ENCODE assay signal across 8 mouse cellular contexts in the genomic region with DNA sequence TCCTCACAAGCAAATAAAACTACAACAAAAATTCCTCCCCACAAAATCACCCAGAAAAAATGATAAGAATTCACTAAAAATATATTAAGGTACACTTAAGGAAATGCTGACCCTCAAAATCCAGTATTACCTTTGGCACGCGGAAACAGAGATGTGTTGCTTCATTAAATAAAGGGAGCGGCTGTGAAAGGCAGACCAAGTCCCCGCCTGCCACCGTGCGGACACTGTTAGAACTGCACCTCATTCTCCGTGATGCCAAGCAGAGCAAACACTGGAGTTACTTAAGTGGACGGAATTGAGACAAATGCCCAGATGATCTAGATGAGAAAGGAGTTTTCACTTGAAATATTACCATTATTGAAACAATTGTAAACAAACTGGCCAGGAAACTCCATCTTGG.
DNase-seq lines count a peak whose midpoint lies in the region; ATAC-seq and TF ChIP-seq lines count a peak whose summit lies in the region.

No protein-coding gene starts in this region.

- no peak overlapping the region for H3K4me2 ChIP-seq in embryonic facial prominence, embryonic 14.5 days (ENCODE audit: low read depth, low read length)
- H3K4me2 ChIP-seq in liver, embryonic 14.5 days (ENCODE audit: low read depth): no peak overlapping the region
- H3K4me2 ChIP-seq in neural tube, embryonic 14.5 days (ENCODE audit: low read depth, low read length): no peak overlapping the region

- TF ChIP-seq CTCF in bone marrow, adult 2 months (IDR thresholded peaks at IDR 0.05; ENCODE audit: control insufficient read depth, insufficient read depth, low read length): peak; percentile 77
- peak; percentile 93 for TF ChIP-seq CTCF in liver, embryonic 14.5 days (IDR thresholded peaks at IDR 0.05; ENCODE audit: low read depth)
- peak; percentile 91 for TF ChIP-seq CTCF in testis, adult 2 months (IDR thresholded peaks at IDR 0.05; ENCODE audit: control insufficient read depth, insufficient read depth, insufficient replicate concordance, low read depth, low read length)

- H3K9ac ChIP-seq in embryonic facial prominence, embryonic 14.5 days (ENCODE audit: low read depth, low read length): no peak overlapping the region
- H3K9ac ChIP-seq in liver, embryonic 14.5 days (replicated peaks): no peak overlapping the region
- no peak overlapping the region for H3K9ac ChIP-seq in neural tube, embryonic 14.5 days (replicated peaks; ENCODE audit: low read depth, low read length)

- H3K4me3 ChIP-seq in bone marrow, adult 2 months (replicated peaks; ENCODE audit: control insufficient read depth, low read depth, low read length): no peak overlapping the region
- H3K4me3 ChIP-seq in embryonic facial prominence, embryonic 14.5 days (ENCODE audit: low read depth, low read length): no peak overlapping the region
- no peak overlapping the region for H3K4me3 ChIP-seq in heart, embryonic 10.5 days
- no peak overlapping the region for H3K4me3 ChIP-seq in liver, embryonic 14.5 days (ENCODE audit: insufficient read depth in 1 of 2, low read depth in 2 of 2, low read length in 2 of 2)
- H3K4me3 ChIP-seq in neural tube, embryonic 14.5 days (ENCODE audit: low read depth, low read length): no peak overlapping the region
- no peak overlapping the region for H3K4me3 ChIP-seq in testis, adult 2 months (ENCODE audit: control insufficient read depth, low read depth, low read length)

- no peaks in the 10 kb centered on the region for H3K4me1 ChIP-seq in bone marrow, adult 2 months (ENCODE audit: control insufficient read depth, insufficient read depth, low read length)
- 0 out of 2 replicates have a peak, but pooled peaks cover 6% of the 10 kb centered on the region for H3K4me1 ChIP-seq in embryonic facial prominence, embryonic 14.5 days (ENCODE audit: control insufficient read depth, insufficient read depth, low read length)
- no peaks in the 10 kb centered on the region for H3K4me1 ChIP-seq in heart, embryonic 10.5 days
- H3K4me1 ChIP-seq in liver, embryonic 14.5 days (replicated peaks; ENCODE audit: control insufficient read depth in 2 of 2, insufficient read depth in 2 of 2, low read length in 1 of 2): no peaks in the 10 kb centered on the region
- no peaks in the 10 kb centered on the region for H3K4me1 ChIP-seq in neural tube, embryonic 14.5 days (ENCODE audit: control insufficient read depth, insufficient read depth, low read length)
- no peaks in the 10 kb centered on the region for H3K4me1 ChIP-seq in testis, adult 2 months (ENCODE audit: control insufficient read depth, insufficient read depth, low read length)

- DNase-seq in embryonic facial prominence, embryonic 14.5 days (ENCODE audit: low spot score): peak; percentile 77
- DNase-seq in heart, embryonic 10.5 days (ENCODE audit: low spot score): peak; percentile 84
- DNase-seq in kidney, postnatal 14 days: peak; percentile 89
- DNase-seq in liver, embryonic 14.5 days (ENCODE audit: low read depth in 3 of 3, low spot score in 3 of 3): peak in 2 of 3 experiments; percentile 10 to 30

- no peak for TF ChIP-seq POLR2A in bone marrow, adult 2 months (IDR thresholded peaks at IDR 0.05; ENCODE audit: borderline replicate concordance, control insufficient read depth, low read depth, low read length)
- no peak for TF ChIP-seq POLR2A in testis, adult 2 months (IDR thresholded peaks at IDR 0.05; ENCODE audit: control insufficient read depth, low read depth, low read length)

- peak; percentile 88 for ATAC-seq in CD4-positive, CD25-positive, alpha-beta regulatory T cell, adult 4 months
- ATAC-seq in embryonic facial prominence, embryonic 14.5 days (ENCODE audit: low read depth): peak; percentile 63; the same call in 1 of the 2 replicates
- no peak for ATAC-seq in liver, embryonic 14.5 days (ENCODE audit: insufficient read depth)
- ATAC-seq in neural tube, embryonic 14.5 days (ENCODE audit: low read depth): peak; percentile 83

- H3K9me3 ChIP-seq in embryonic facial prominence, embryonic 14.5 days (ENCODE audit: control insufficient read depth, low read length): no peaks in the 10 kb centered on the region
- H3K9me3 ChIP-seq in heart, embryonic 10.5 days: no peaks in the 10 kb centered on the region
- no peaks in the 10 kb centered on the region for H3K9me3 ChIP-seq in liver, embryonic 14.5 days (ENCODE audit: control insufficient read depth, low read length)
- H3K9me3 ChIP-seq in neural tube, embryonic 14.5 days (ENCODE audit: control insufficient read depth, low read length): no peaks in the 10 kb centered on the region

- no peaks in the 10 kb centered on the region for H3K36me3 ChIP-seq in embryonic facial prominence, embryonic 14.5 days (ENCODE audit: control insufficient read depth, insufficient read depth, low read length)
- H3K36me3 ChIP-seq in heart, embryonic 10.5 days: no peaks in the 10 kb centered on the region
- no peaks in the 10 kb centered on the region for H3K36me3 ChIP-seq in liver, embryonic 14.5 days (replicated peaks; ENCODE audit: control insufficient read depth, insufficient read depth, low read depth)
- no peaks in the 10 kb centered on the region for H3K36me3 ChIP-seq in neural tube, embryonic 14.5 days (ENCODE audit: control insufficient read depth, insufficient read depth, low read length)
- H3K36me3 ChIP-seq in testis, adult 2 months (ENCODE audit: control insufficient read depth, insufficient read depth, low read length): no peaks in the 10 kb centered on the region

- no peak for TF ChIP-seq EP300 in liver, embryonic 14.5 days (IDR thresholded peaks at IDR 0.05; ENCODE audit: low read depth)

- no peaks in the 10 kb centered on the region for H3K27me3 ChIP-seq in embryonic facial prominence, embryonic 14.5 days (replicated peaks; ENCODE audit: control insufficient read depth, insufficient read depth, low read length)
- H3K27me3 ChIP-seq in heart, embryonic 10.5 days (ENCODE audit: insufficient read depth, poor library complexity, severe bottlenecking): no peaks in the 10 kb centered on the region
- no peaks in the 10 kb centered on the region for H3K27me3 ChIP-seq in liver, embryonic 14.5 days (ENCODE audit: control insufficient read depth, insufficient read depth, low read length)
- H3K27me3 ChIP-seq in neural tube, embryonic 14.5 days (ENCODE audit: control insufficient read depth, insufficient read depth, low read length): no peaks in the 10 kb centered on the region
- H3K27me3 ChIP-seq in testis, adult 2 months (ENCODE audit: control insufficient read depth, insufficient read depth, low read length): no peaks in the 10 kb centered on the region

- no peak overlapping the region for H3K27ac ChIP-seq in bone marrow, adult 2 months (ENCODE audit: control insufficient read depth, insufficient read depth, low read depth, low read length, poor library complexity)
- no peak overlapping the region for H3K27ac ChIP-seq in embryonic facial prominence, embryonic 14.5 days (replicated peaks; ENCODE audit: low read depth, low read length)
- H3K27ac ChIP-seq in heart, embryonic 10.5 days: no peak overlapping the region
- no peak overlapping the region for H3K27ac ChIP-seq in liver, embryonic 14.5 days
- no peak overlapping the region for H3K27ac ChIP-seq in neural tube, embryonic 14.5 days (ENCODE audit: low read depth, low read length)
- H3K27ac ChIP-seq in testis, adult 2 months (ENCODE audit: control insufficient read depth, insufficient read depth, low read depth, low read length): no peak overlapping the region

- 6% methylated on average over 8 of the region's 8 CpGs for WGBS in bone marrow, adult 2 months
- WGBS in embryonic facial prominence, embryonic 14.5 days: 4% methylated on average over 8 of the region's 8 CpGs
- WGBS in heart, embryonic 10.5 days: 8% methylated on average over 8 of the region's 8 CpGs
- WGBS in liver, embryonic 14.5 days (ENCODE audit: insufficient replicate concordance): 7% methylated on average over 8 of the region's 8 CpGs
- WGBS in neural tube, embryonic 14.5 days: 2% methylated on average over 8 of the region's 8 CpGs

Comparison
In these comparisons a context has a peak if more than half of its experiments do, and no peak if none do; other contexts are left out.
1. DNase-seq: peak in every context shown above with its lines; median percentile 89 in kidney, postnatal 14 days; 84 in heart, embryonic 10.5 days; 77 in embryonic facial prominence, embryonic 14.5 days; 20 in liver, embryonic 14.5 days.